Mouse (Mus musculus): ENCODE results near the gene H2-M11. TPM values are rescaled to one million over a fixed set of nuclear protein-coding genes. Genes with fewer than 3 reads are reported as not detected.

The H2-M11 gene
- polyA plus RNA-seq (2015; fragmentation: Nextera tagmentation; extraction: Ambion mirVana) = not detected in 2 replicates

- Histone ChIP-seq H3K9ac (no peak within 1 kb of the TSS), H3K27me3 (replicated peaks) (no peaks in the 10 kb centered on the region), H3K9me3 (no peaks in the 10 kb centered on the region), H3K36me3 (no peaks in the 10 kb centered on the region), H3K27ac (no peak within 1 kb of the TSS), H3K4me3 (replicated peaks) (no peak within 1 kb of the TSS), H3K4me2 (replicated peaks) (no peak within 1 kb of the TSS), H3K4me1 (replicated peaks) (no peaks in the 10 kb centered on the region)
- no peak for ATAC-seq
- WGBS = 61% methylated on average over 3 of the region's 3 CpGs
These were observed at the start of gene H2-M11 for GRCm38 (mm10) chr17:36546775-36547174. Gene H2-M11, plus strand, starts transcription at chr17:36547075.

DNA sequence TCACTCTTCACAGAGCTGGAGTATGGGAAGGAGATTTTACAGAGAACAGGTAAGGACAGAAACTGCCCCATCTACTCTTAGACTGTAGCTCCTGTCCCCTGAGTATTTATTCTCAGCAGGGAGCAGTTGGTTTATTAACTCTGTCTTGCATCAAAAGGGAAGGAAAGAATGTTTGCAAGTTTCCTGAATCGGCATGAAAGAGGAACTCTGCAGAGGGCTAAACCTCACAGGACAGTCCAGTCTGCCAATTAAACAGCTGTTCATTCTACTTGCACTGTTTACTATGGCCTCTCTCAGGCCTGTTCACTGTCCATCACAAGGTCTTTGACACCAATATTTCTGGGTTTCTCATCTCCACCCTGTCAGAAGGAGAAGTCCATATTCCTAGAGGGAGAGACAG, 46.4 kb upstream of the H2-M11 start:
- ATAC-seq = no peak
- 37% methylated on average over 1 of the region's 1 CpGs for WGBS
- no peaks in the 10 kb centered on the region for H3K27me3 ChIP-seq (replicated peaks)
- H3K27ac ChIP-seq = no peak overlapping the region
- no peaks in the 10 kb centered on the region for H3K9me3 ChIP-seq
- no peak overlapping the region for H3K9ac ChIP-seq
- no peaks in the 10 kb centered on the region for H3K4me1 ChIP-seq (replicated peaks)
- H3K4me2 ChIP-seq (replicated peaks) = no peak overlapping the region
- no peak overlapping the region for H3K4me3 ChIP-seq (replicated peaks)
- no peaks in the 10 kb centered on the region for H3K36me3 ChIP-seq

- H3K27ac ChIP-seq = no peak overlapping the region
- no peaks in the 10 kb centered on the region for H3K9me3 ChIP-seq
- H3K27me3 ChIP-seq (replicated peaks) = no peaks in the 10 kb centered on the region
- H3K4me1 ChIP-seq (replicated peaks) = no peaks in the 10 kb centered on the region
- no peaks in the 10 kb centered on the region for H3K36me3 ChIP-seq
- H3K4me3 ChIP-seq (replicated peaks) = no peak overlapping the region
- H3K4me2 ChIP-seq (replicated peaks) = no peak overlapping the region
- no peak overlapping the region for H3K9ac ChIP-seq
- ATAC-seq = no peak
These were observed 43.0 kb upstream of the H2-M11 start for GRCm38 (mm10) chr17:36503910-36504309.

Other genes starting within 250 kb of the H2-M11 start
- gene H2-M10.1, start 220.9 kb upstream of the H2-M11 start, polyA plus RNA-seq (2015; fragmentation: Nextera tagmentation; extraction: Ambion mirVana) = not detected in 2 replicates
- gene H2-M10.3, start 178.7 kb upstream of the H2-M11 start, polyA plus RNA-seq (2015; fragmentation: Nextera tagmentation; extraction: Ambion mirVana) = not detected in 2 replicates
- gene H2-M10.4, start 84.7 kb upstream of the H2-M11 start, polyA plus RNA-seq (2015; fragmentation: Nextera tagmentation; extraction: Ambion mirVana) = not detected in 2 replicates
- not detected in 2 replicates for gene H2-M9, start 95.6 kb downstream of the H2-M11 start, polyA plus RNA-seq (2015; fragmentation: Nextera tagmentation; extraction: Ambion mirVana)
- not detected in 2 replicates for gene H2-M1, start 125.1 kb downstream of the H2-M11 start, polyA plus RNA-seq (2015; fragmentation: Nextera tagmentation; extraction: Ambion mirVana)
- gene H2-M10.5, start 225.8 kb downstream of the H2-M11 start, polyA plus RNA-seq (2015; fragmentation: Nextera tagmentation; extraction: Ambion mirVana) = not detected in 2 replicates

Measured in intestine, embryonic 15.5 days (tissue).